Mouse (Mus musculus): ENCODE measurements around the gene Heyl. TPM values are rescaled to one million over a fixed set of nuclear protein-coding genes. Genes with fewer than 3 reads are reported as not detected.

Gene Heyl
- polyA plus RNA-seq, 1 experiment from 2014 or later, result 0.83 TPM

- Histone ChIP-seq H3K4me2 (no peak overlapping the region), H3K4me3 (no peak overlapping the region), H3K36me3 (no peaks in the 10 kb centered on the region), H3K9me3 (replicated peaks) (no peaks in the 10 kb centered on the region), H3K9ac (no peak overlapping the region), H3K27me3 (replicated peaks) (peaks cover 59% of the 10 kb centered on the region), H3K27ac (no peak overlapping the region), H3K4me1 (no peaks in the 10 kb centered on the region)
- 80% methylated on average over 9 of the region's 9 CpGs for WGBS (ENCODE audit: insufficient replicate concordance)
- no peak for ATAC-seq
Measured at GRCm38 (mm10) chr4:123213975-123214374, 19.4 kb upstream of the Heyl start.

GRCm38 (mm10) chr4:123215367-123215766, 18.0 kb upstream of the Heyl start:
- no peaks in the 10 kb centered on the region for H3K4me1 ChIP-seq
- H3K9me3 ChIP-seq (replicated peaks), result no peaks in the 10 kb centered on the region
- H3K9ac ChIP-seq, result no peak overlapping the region
- no peak overlapping the region for H3K4me2 ChIP-seq
- H3K27ac ChIP-seq, result no peak overlapping the region
- H3K27me3 ChIP-seq (replicated peaks), result peaks cover 54% of the 10 kb centered on the region
- H3K36me3 ChIP-seq, result no peaks in the 10 kb centered on the region
- H3K4me3 ChIP-seq, result no peak overlapping the region
- no peak for ATAC-seq
- 59% methylated on average over 1 of the region's 1 CpGs for WGBS (ENCODE audit: insufficient replicate concordance)

GRCm38 (mm10) chr4:123216782-123217181, 16.6 kb upstream of the Heyl start:
- no peak overlapping the region for H3K4me3 ChIP-seq
- no peak overlapping the region for H3K4me2 ChIP-seq
- ATAC-seq, result no peak
- no peaks in the 10 kb centered on the region for H3K4me1 ChIP-seq
- no peaks in the 10 kb centered on the region for H3K36me3 ChIP-seq
- no peaks in the 10 kb centered on the region for H3K9me3 ChIP-seq (replicated peaks)
- 3% methylated on average over 1 of the region's 1 CpGs for WGBS (ENCODE audit: insufficient replicate concordance)
- no peak overlapping the region for H3K9ac ChIP-seq
- H3K27ac ChIP-seq, result no peak overlapping the region
- peaks cover 49% of the 10 kb centered on the region for H3K27me3 ChIP-seq (replicated peaks)

GRCm38 (mm10) chr4:123219720-123220357, 13.5 kb upstream of the Heyl start:
- H3K4me3 ChIP-seq, result no peak overlapping the region
- H3K27ac ChIP-seq, result no peak overlapping the region
- ATAC-seq, result peak; percentile 52; the same call in 1 of the 2 replicates
- no peaks in the 10 kb centered on the region for H3K9me3 ChIP-seq (replicated peaks)
- H3K9ac ChIP-seq, result no peak overlapping the region
- 65% methylated on average over 15 of the region's 15 CpGs for WGBS (ENCODE audit: insufficient replicate concordance)
- H3K27me3 ChIP-seq (replicated peaks), result peaks cover 30% of the 10 kb centered on the region
- H3K4me2 ChIP-seq, result no peak overlapping the region
- no peaks in the 10 kb centered on the region for H3K36me3 ChIP-seq
- no peaks in the 10 kb centered on the region for H3K4me1 ChIP-seq

GRCm38 (mm10) chr4:123220637-123221036, 12.7 kb upstream of the Heyl start:
- no peak overlapping the region for H3K9ac ChIP-seq
- no peaks in the 10 kb centered on the region for H3K36me3 ChIP-seq
- ATAC-seq, result no peak
- no peaks in the 10 kb centered on the region for H3K9me3 ChIP-seq (replicated peaks)
- H3K4me3 ChIP-seq, result no peak overlapping the region
- no peak overlapping the region for H3K4me2 ChIP-seq
- WGBS (ENCODE audit: insufficient replicate concordance), result 55% methylated on average over 4 of the region's 4 CpGs
- H3K4me1 ChIP-seq, result no peaks in the 10 kb centered on the region
- peaks cover 23% of the 10 kb centered on the region for H3K27me3 ChIP-seq (replicated peaks)
- H3K27ac ChIP-seq, result no peak overlapping the region

GRCm38 (mm10) chr4:123223309-123223708, 10.0 kb upstream of the Heyl start:
- WGBS (ENCODE audit: insufficient replicate concordance), result 24% methylated on average over 3 of the region's 3 CpGs

GRCm38 (mm10) chr4:123225718-123226403, 7.5 kb upstream of the Heyl start:
- H3K36me3 ChIP-seq, result no peaks in the 10 kb centered on the region
- H3K4me2 ChIP-seq, result no peak overlapping the region
- no peak overlapping the region for H3K9ac ChIP-seq
- H3K4me1 ChIP-seq, result no peaks in the 10 kb centered on the region
- H3K9me3 ChIP-seq (replicated peaks), result no peaks in the 10 kb centered on the region
- H3K27me3 ChIP-seq (replicated peaks), result peaks cover 33% of the 10 kb centered on the region
- ATAC-seq, result no peak
- 58% methylated on average over 10 of the region's 10 CpGs for WGBS (ENCODE audit: insufficient replicate concordance)
- no peak overlapping the region for H3K4me3 ChIP-seq
- H3K27ac ChIP-seq, result no peak overlapping the region

More at GRCm38 (mm10) chr4:123223309-123223708, 10.0 kb upstream of the Heyl start:
- H3K4me2 ChIP-seq, result no peak overlapping the region
- no peak for ATAC-seq
- no peak overlapping the region for H3K4me3 ChIP-seq
- no peaks in the 10 kb centered on the region for H3K4me1 ChIP-seq
- H3K9me3 ChIP-seq (replicated peaks), result no peaks in the 10 kb centered on the region
- no peaks in the 10 kb centered on the region for H3K36me3 ChIP-seq
- H3K9ac ChIP-seq, result no peak overlapping the region
- H3K27ac ChIP-seq, result no peak overlapping the region
- peaks cover 22% of the 10 kb centered on the region; the same call in 1 of the 2 replicates for H3K27me3 ChIP-seq (replicated peaks)

- peaks cover 48% of the 10 kb centered on the region for H3K27me3 ChIP-seq (replicated peaks)
- no peak overlapping the region for H3K4me2 ChIP-seq
- H3K9ac ChIP-seq, result no peak overlapping the region
- no peak for ATAC-seq
- H3K9me3 ChIP-seq (replicated peaks), result no peaks in the 10 kb centered on the region
- no peak overlapping the region for H3K4me3 ChIP-seq
- no peak overlapping the region for H3K27ac ChIP-seq
- no peaks in the 10 kb centered on the region for H3K36me3 ChIP-seq
- WGBS (ENCODE audit: insufficient replicate concordance), result 33% methylated on average over 4 of the region's 4 CpGs
- no peaks in the 10 kb centered on the region for H3K4me1 ChIP-seq
Measured at GRCm38 (mm10) chr4:123227707-123228106, 5.6 kb upstream of the Heyl start.

GRCm38 (mm10) chr4:123228270-123228669, 5.1 kb upstream of the Heyl start:
- Histone ChIP-seq H3K27ac (no peak overlapping the region), H3K27me3 (replicated peaks) (peaks cover 54% of the 10 kb centered on the region), H3K36me3 (no peaks in the 10 kb centered on the region), H3K9me3 (replicated peaks) (no peaks in the 10 kb centered on the region), H3K4me2 (no peak overlapping the region), H3K9ac (no peak overlapping the region), H3K4me3 (no peak overlapping the region), H3K4me1 (0 out of 2 replicates have a peak, but pooled peaks cover 2% of the 10 kb centered on the region)
- WGBS (ENCODE audit: insufficient replicate concordance), result 28% methylated on average over 2 of the region's 2 CpGs
- ATAC-seq, result no peak

- Histone ChIP-seq H3K4me2 (no peak overlapping the region), H3K4me3 (no peak overlapping the region), H3K27me3 (replicated peaks) (peaks cover 63% of the 10 kb centered on the region), H3K9me3 (replicated peaks) (no peaks in the 10 kb centered on the region), H3K27ac (no peak overlapping the region), H3K9ac (no peak overlapping the region), H3K36me3 (no peaks in the 10 kb centered on the region), H3K4me1 (peaks cover 9% of the 10 kb centered on the region; the same call in 1 of the 2 replicates)
- WGBS (ENCODE audit: insufficient replicate concordance), result 66% methylated on average over 11 of the region's 11 CpGs
- ATAC-seq, result no peak
Measured at GRCm38 (mm10) chr4:123229166-123229565, 4.2 kb upstream of the Heyl start.

GRCm38 (mm10) chr4:123232841-123233240, 515 bp upstream of the Heyl start:
- WGBS (ENCODE audit: insufficient replicate concordance), result 33% methylated on average over 3 of the region's 3 CpGs
- no peak overlapping the region for H3K4me2 ChIP-seq
- H3K4me1 ChIP-seq, result peaks cover 9% of the 10 kb centered on the region; the same call in 1 of the 2 replicates
- H3K9ac ChIP-seq, result no peak overlapping the region
- H3K27me3 ChIP-seq (replicated peaks), result peaks cover 93% of the 10 kb centered on the region
- H3K4me3 ChIP-seq, result no peak overlapping the region
- H3K9me3 ChIP-seq (replicated peaks), result no peaks in the 10 kb centered on the region
- H3K27ac ChIP-seq, result no peak overlapping the region
- no peak for ATAC-seq
- no peaks in the 10 kb centered on the region for H3K36me3 ChIP-seq

GRCm38 (mm10) chr4:123235835-123236430, 2.6 kb downstream of the Heyl start:
- Histone ChIP-seq H3K4me2 (no peak overlapping the region), H3K4me3 (no peak overlapping the region), H3K27me3 (replicated peaks) (peaks cover 96% of the 10 kb centered on the region), H3K9me3 (replicated peaks) (no peaks in the 10 kb centered on the region), H3K9ac (no peak overlapping the region), H3K4me1 (peaks cover 9% of the 10 kb centered on the region; the same call in 1 of the 2 replicates), H3K27ac (no peak overlapping the region), H3K36me3 (no peaks in the 10 kb centered on the region)
- 63% methylated on average over 9 of the region's 9 CpGs for WGBS (ENCODE audit: insufficient replicate concordance)
- no peak for ATAC-seq

All from liver, embryonic 12.5 days (tissue).